Mouse (Mus musculus): ENCODE results near the gene Vps26a.

- TF ChIP-seq GATA1 (IDR thresholded peaks at IDR 0.05; ENCODE audit: borderline replicate concordance, low read length) (no peak), FLI1 (IDR thresholded peaks at IDR 0.05; ENCODE audit: low read length) (no peak)
These were observed 21.9 kb upstream of the Vps26a start for GRCm38 (mm10) chr10:62508459-62508858.

Measured in megakaryocyte, embryonic 14.5 days (primary cell).